Mouse (Mus musculus): ENCODE data around the gene Fgf12.
A peak's percentile ranks its signal among the peaks of the same experiment; 100 is the strongest.

The Fgf12 gene

DNA sequence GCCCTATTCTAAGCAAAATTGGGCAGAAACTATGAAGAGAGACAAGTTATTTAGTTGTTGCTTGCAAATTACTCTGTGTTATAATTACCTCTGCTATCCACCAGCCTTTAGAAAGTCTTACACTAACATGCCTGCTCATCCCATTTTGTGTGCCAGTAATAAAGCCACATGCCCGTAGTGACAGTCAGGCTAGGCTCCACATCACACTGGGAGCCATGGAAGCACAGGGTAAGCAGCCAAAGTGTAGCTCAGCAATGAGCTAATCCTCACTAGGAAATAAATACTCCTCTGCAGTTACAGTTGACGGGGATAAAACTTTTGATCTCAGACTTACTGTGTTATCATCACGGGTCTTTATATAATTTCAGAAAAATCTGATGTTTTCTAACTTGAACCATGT, 298.0 kb downstream of the Fgf12 start:
- DNase-seq: no peak

GRCm38 (mm10) chr16:28447114-28447455, 305.8 kb downstream of the Fgf12 start:
- peak; percentile 68 for DNase-seq

DNA sequence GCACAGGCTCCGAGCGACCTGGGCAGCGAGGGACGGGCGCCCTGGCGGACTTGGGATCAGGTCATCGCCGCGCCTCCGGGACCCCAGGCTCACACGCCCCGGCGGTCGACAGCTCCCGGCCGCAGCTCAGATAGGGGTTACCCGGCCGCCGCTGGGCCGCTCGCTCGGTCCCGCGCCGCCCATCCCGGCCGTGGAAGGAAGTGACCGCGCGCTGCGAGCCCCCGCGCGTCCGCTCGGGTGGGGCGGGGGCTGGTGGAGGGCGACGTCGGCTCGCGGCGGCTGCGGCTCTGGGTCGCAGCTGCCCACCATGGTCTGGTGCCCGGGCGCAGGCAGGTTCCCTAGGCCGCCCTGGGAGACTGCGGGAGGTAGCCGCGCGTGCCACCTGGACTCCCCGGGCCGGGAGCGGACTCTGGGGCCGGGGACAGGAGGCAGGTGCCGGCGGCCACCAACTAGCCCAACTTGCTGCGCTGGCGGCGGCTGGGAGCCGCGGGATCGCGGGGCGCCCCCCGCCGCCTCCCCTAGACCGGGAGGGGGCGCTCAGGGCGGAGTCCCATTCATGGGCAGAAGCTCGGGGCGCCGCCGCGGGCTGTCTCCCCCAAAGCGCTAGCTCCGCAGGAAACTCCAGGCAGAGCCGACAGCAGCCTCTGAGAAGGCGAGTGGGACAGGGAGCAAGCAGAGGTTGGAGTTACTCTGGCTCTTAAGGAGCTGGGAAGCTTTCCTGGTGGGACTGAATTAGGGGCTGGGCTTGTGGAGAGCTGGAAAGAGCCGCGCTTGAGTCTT, 306.3 kb downstream of the Fgf12 start:
- DNase-seq: peak; percentile 70

GRCm38 (mm10) chr16:28445800-28446333, 307.0 kb downstream of the Fgf12 start:
- DNase-seq: peak; percentile 65

DNA sequence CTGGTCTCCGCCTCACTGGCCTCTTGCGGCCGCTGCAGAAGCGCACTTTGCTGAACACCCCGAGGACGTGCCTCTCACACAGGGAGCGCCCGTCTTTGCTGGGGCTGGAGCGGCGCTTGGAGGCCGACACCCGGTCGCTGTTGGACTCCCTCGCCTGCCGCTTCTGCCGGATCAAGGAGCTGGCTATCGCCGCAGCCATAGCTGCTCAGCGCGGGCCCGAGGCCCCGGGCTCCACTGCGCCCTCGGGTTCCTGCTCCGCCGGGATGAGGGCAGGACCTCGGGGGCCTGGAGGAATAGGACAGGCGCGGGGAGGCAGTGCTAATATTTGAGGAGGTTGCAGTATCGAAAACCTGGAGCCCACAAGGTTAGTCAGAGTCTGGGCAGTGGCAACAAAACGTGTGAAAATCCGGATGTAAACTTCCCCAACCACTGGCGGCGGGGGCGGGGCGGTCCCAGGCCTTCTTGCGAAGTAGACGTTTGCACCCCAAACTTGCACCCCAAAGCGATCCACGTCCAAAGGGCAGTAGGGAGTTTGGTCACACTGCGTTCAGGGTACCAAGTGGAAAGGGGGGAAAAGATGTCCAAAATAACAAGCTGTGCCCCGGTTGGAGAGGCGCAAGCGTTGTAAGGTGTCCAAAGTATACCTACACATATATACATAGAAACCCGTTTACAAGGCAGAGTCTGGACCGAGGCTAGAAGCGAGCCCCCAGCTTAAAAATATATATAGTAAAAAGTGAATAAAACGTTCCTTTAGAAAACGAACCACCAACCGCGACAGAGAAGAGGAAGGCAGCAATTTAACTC, 307.7 kb downstream of the Fgf12 start:
- DNase-seq: peak; percentile 65

DNA sequence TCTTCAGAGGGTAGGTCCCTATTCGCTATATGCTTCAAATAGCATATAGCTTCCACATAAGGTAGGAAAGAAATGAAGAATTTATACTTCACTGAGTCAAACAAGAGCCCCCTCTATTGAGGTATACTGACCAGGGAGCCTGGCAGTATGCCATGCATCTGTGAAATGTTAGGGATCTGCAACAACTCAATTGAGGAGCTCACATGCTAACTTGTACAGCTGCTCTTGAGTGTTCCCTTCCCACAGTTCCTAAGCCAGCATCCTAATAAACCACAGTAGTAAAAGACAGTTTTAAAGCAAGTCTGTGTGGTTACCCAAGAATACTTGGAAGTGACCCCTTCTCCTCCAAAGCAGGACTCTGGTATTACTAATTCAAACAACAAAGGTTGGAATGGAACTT, 331.3 kb downstream of the Fgf12 start:
- no peak for DNase-seq

GRCm38 (mm10) chr16:28419693-28420299, 333.1 kb downstream of the Fgf12 start:
- DNase-seq: no peak

- DNase-seq: peak; percentile 7
Measured at GRCm38 (mm10) chr16:28411210-28411817, 341.6 kb downstream of the Fgf12 start.

- DNase-seq: no peak
Measured at GRCm38 (mm10) chr16:28408294-28408693, 344.6 kb downstream of the Fgf12 start.

- no peak for DNase-seq
Measured at GRCm38 (mm10) chr16:28407892-28408291, 345.0 kb downstream of the Fgf12 start.

DNA sequence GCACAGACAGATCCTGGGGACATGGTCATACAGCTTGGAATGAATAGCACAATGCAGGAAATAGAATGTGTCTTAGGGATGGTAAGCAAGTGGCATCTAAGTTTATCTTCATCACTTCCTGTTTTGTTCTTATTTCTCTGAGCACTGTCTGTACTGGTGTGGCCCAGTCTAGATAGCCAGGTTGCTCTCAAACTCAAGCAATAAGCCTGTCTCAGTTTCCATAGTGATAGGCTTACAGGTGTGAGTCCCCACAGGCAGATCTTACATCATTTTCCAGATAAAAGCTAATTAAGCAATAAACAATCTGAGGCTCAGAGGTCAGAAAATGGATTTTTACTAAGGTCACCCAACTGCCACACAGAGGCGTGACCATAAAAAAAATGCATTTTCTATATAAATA, 348.7 kb downstream of the Fgf12 start:
- DNase-seq: no peak

DNA sequence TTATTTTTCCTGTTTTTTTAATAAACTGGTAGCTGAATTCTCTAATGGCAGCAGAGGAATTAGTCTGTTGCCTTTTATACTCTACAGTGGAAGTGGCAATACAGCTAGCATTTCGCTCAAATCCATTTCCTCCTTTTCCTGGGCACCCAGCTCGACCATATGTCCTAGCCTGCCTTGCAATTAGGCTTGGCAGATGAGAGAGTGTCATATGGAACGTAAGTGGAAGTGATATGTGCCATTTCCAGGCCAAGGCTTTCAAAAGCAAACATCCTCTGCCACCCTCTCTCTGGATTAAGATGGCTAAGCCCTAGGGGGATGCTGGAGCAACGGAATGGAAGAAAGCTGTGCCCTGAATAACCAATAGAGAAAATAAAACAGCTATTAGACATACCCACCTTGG, 350.2 kb downstream of the Fgf12 start:
- peak; percentile 42 for DNase-seq

- DNase-seq: no peak
Measured at GRCm38 (mm10) chr16:28391283-28391682, 361.6 kb downstream of the Fgf12 start.

GRCm38 (mm10) chr16:28389114-28389513, 363.8 kb downstream of the Fgf12 start:
- no peak for DNase-seq

DNA sequence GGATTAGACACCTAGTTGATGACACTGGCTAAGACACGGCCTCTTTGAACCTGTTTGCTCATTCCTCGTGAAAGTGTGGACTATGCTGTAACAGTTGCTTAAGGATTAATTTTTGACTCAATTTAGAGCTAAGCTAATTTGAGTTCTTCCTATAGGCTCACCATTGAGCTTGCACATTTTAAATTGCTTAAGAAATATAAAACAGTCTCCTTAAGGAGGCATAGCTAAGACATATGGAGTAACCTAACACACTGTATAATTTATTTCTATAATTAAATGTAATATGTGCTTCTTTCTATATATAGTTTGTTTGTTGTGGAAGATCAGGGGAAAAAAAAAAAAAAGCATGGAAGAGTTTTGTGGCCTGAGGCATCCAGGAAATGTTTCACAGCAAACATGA, 378.1 kb downstream of the Fgf12 start:
- no peak for DNase-seq

GRCm38 (mm10) chr16:28373311-28373710, 379.6 kb downstream of the Fgf12 start:
- DNase-seq: no peak

GRCm38 (mm10) chr16:28350624-28351023, 402.2 kb downstream of the Fgf12 start:
- DNase-seq: no peak

GRCm38 (mm10) chr16:28345323-28345722, 407.5 kb downstream of the Fgf12 start:
- peak; percentile 2 for DNase-seq

DNA sequence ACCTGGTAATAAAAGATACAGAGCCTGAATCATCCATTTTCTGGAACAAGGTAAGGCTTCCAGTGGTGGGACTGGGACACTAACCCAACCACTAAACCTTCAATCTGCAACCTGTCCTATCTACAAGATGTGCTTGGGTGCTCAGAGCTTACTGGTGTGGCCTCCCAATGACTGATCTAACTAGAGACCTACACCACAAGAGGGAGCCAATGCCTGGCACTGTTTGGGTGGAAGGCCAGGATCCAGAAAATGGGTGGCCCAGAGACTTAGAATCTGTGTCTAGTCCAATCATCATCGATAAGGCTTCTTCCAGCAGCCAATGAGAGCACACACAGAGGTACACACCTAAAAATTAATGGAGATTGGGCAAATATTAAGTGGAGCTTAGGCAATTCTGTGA, 414.9 kb downstream of the Fgf12 start:
- DNase-seq: no peak

- DNase-seq: no peak
Measured at GRCm38 (mm10) chr16:28336700-28337099, 416.2 kb downstream of the Fgf12 start.

DNA sequence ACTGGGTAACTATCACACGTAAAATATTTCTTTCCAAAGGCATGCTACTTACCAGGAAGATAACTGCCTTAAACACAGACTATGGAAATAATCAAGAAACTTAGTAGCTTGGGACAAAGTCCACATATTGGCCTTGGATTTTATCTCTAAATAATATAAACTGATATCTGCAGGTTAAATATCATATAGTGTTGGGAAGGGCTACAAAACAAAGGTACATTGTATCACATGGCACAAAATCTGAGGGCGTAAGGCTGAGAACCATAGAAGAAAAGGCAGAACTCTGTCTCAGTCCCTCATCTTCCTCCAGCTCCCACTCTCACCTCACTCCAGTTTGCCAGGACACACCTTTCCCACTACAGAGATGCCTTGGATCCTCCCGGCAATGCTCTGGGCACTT, 417.8 kb downstream of the Fgf12 start:
- no peak for DNase-seq

DNA sequence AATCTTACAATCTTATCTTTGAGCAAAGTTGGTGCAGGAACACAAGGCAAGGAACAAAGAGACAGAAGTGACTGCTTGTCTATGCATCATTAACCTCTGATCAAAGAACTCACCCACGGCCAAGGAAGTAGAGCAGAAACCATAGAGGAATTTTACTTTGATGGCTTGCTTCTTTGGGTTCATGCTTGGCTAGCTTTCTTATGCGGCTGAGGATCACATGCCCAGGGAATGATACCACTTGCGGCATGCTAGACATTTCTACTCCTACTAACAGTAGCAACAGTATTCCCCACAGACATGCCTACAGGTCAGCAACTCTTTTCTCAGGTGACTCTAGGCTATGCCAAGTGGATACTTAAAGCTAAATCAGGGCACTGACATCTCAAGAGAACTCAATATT, 429.3 kb downstream of the Fgf12 start:
- DNase-seq: peak; percentile 6

- DNase-seq: no peak
Measured at GRCm38 (mm10) chr16:28311618-28312017, 441.2 kb downstream of the Fgf12 start.

All from retina, postnatal 1 day (tissue).